Mouse (Mus musculus) right cerebral cortex, postnatal 10 days (tissue): Measurements from ENCODE around the gene Sprr2d.

Source experiments
- DNase-seq, 2 experiments: peaks; one replicate each; pipeline ENCODE4 v3.0.0; 2021; ENCODE audit warnings: low spot score in 2 of 2

The Sprr2d gene

DNA sequence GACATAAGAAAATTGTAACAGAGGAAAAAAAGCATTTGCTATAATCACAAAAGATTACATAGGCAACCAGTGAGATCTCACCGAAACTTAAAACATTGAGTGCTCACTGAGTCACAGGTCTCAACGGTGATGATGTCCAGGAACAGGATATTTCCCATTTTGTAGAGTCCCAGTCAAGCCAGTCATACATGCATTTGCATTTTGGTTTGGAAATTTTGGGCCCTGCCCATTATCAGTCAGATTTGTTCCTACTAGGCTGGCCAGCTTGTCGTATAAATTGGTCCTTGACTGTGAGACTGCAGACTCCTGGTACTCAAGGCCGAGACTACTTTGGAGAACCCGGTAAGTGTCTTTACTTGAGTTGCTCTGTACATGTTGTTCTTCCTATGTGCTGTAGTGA is at the start of gene Sprr2d:
TSS of gene Sprr2d (plus strand) at position 301 of the 400 bp plus-strand sequence.
- DNase-seq: no peak

DNA sequence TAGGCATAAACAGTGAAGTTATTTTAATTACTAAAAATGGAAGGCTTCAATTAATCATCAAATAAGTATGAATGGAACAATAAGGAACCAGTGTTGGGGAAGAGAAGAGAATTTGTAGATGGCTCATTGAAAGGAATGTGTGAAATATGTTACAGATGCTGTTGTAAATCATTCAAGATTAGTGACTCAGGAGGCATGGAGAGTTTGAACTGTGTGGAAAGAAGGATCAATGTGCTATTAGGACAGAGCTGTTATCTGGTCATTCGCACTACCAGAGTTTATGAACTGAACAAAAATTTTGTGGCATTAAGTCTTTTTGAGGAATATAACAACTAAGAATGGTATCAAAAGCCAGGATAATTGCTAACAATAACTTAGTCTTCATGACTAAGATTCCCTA is 31.5 kb upstream of the Sprr2d start:
- DNase-seq: no peak

DNA sequence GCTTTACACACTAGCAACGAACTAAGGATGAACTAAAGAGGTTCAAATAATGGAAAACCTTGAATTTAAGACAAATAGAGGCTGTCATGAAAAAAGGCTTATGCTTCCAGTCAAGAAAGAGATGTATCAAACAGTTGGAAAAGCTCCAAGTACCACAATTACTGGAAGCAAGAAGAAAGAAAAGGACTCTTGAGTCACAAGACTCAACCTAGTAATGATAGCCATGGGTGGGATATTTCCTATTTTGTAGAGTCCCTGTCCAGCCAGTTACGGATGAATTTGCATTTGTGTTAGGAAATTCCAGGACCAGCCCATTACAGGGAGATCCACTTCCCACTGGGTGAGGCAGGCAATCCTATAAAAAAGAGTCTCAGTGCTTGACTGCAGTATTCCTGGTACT is 22.6 kb upstream of the Sprr2d start, which contains the start of gene Sprr2b:
TSS of gene Sprr2b (plus strand) at position 301 of the 400 bp plus-strand sequence.
- DNase-seq: no peak

DNA sequence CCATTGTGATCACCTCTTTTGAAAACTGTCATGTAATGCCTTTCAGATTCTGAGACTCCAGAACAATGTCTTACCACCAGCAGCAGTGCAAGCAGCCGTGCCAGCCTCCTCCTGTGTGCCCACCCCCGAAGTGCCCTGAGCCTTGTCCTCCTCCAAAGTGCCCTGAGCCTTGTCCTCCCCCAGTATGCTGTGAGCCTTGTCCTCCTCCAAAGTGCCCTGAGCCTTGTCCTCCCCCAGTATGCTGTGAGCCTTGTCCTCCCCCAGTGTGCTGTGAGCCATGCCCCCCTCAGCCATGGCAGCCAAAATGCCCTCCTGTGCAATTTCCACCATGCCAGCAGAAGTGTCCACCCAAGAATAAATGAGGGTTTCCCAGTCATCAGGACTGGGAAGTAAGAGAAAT is 21.6 kb upstream of the Sprr2d start:
- no peak for DNase-seq

DNA sequence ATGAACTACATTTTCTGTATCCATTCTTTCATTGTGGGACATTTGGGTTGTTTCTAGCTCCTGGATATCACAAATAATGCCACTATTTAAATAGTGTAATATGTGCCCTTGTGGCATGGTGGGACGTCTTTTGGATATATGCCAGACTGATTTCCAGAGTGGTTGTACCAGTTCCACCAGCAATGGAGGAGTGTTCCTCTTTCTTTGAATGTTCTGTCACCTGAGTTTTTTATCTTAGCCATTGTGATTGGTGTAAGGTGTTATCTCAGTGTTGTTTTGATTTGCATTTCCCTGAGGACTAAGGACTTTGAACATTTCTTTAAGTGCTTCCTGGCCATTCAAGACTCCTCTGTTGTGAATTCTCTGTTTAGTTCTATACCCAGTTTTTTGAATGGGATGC is 2.7 kb upstream of the Sprr2d start:
- DNase-seq: no peak

DNA sequence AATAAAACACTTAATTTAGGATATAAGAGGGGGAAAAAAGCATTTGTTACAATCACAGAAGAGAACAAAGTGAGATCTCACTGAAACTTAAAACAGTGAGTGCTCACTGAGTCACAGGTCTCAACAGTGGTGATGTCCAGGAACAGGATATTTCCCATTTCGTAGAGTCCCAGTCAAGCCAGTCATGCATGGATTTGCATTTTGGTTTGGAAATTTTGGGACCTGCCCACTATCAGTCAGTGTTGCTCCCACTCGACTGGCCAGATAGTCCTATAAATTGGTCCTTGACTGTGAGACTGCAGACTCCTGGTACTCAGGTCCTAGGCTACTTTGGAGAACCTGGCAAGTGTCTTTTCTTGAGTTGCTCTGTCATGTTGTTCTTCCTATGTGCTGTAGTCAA is 12.9 kb downstream of the Sprr2d start, which contains the start of gene Sprr2e:
TSS of gene Sprr2e (plus strand) at position 301 of the 400 bp plus-strand sequence.
- no peak for DNase-seq

DNA sequence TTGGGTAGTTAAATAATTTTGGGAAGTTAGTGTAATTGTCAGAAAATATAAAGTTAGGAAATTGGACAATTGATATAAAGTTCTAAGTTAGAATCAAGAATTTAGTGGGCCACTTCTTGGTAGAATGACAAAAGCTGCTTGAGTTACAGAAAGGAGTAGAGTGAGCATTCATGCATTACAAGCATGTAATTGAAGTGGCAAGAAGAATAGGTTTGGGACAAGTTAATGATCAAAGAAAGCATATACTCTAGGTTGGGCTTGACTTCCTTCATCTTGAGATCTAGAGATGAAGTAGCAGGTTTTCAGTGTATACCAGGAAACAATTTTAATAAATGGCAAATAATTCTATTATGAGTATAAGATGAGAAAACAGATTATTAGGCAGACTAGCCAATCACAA is 22.7 kb downstream of the Sprr2d start:
- DNase-seq: no peak

DNA sequence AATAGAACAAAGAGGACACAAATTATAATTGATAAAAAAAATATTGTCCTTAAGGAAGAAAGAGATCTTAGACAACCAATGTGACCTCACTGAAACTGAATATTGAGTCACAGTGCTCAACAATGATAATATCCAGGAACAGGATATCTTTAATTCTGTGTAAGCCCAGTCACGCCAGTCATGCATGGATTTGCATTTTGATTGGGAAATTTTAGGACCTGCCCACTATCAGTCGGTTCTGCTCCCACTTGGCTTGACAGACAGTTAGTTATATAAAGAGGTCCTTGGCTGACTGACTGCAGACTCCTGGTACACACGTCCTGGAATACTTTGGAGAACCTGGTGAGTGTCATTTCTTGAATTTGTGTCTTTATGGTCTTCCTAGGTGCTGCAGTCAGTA is 25.9 kb downstream of the Sprr2d start, which contains the start of gene Sprr2f:
TSS of gene Sprr2f (plus strand) at position 301 of the 400 bp plus-strand sequence.
- no peak for DNase-seq

DNA sequence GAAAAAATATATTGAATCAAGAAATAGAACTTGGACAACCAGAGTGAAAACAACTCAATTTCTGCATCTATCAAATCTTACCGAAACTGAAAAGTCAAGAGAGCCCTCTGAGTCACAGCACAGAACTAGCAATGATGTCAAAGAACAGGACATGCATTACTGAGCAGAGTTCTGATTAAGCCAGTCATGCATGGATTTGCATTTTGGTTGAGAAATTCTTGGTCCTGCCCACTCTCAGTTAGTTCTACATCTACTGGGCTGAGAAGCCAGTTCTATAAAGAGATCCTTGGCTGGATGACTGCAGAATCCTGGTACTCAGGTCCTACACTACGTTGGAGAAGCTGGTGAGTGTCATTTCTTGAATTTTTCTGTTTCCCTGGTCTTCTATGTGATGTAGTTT is 34.7 kb downstream of the Sprr2d start:
- no peak for DNase-seq

DNA sequence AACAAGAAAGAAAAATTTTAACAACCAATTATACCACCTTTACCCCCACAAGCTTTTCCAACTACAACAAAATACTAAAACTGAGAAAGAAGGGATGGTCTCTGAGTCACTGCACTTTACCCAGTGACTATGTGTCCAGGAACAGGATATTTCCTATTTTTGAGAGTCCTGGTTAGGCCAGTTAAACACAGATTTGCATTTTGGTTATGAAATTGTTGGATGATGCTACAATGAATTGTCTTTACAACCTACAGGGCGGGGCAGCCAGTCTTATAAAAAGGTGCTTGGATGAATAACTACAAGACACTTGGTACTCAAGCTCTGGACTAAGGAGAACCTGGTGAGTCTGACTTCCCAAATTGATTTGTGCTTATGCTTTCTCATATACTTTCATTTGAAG is 46.4 kb downstream of the Sprr2d start, which contains the start of gene Sprr2h:
TSS of gene Sprr2h (plus strand) at position 301 of the 400 bp plus-strand sequence.
- no peak for DNase-seq
